Mouse (Mus musculus): Measurements from ENCODE around the gene Usp21. TPM values are rescaled to one million over a fixed set of nuclear protein-coding genes. Genes with fewer than 3 reads are reported as not detected.

Gene Usp21
- total RNA-seq, 1 experiment from 2014 or later, result 45.5 TPM

DNA sequence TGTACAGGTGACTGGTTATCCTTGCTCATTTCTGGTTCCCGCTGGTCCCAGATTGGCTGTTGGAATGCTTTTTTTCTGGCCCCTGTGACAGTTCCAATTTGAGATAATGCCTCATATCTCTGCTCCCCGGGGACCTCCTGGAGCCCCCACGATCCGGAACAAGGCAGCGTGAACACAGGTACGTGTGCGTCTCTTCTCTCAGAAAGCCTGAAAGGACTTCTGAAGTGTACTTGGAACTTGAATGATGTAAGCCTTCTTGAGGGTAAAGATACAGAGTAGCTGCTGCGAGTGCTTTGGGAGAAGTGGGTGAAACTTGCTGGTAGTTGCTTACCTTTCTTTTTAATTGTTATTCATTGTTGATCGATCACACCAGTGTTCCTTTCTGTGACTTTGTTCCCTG, 16.6 kb downstream of the Usp21 start:
- no peak for ATAC-seq (ENCODE audit: extremely low read depth, insufficient number of reproducible peaks, low FRiP score, poor library complexity, severe bottlenecking)

DNA sequence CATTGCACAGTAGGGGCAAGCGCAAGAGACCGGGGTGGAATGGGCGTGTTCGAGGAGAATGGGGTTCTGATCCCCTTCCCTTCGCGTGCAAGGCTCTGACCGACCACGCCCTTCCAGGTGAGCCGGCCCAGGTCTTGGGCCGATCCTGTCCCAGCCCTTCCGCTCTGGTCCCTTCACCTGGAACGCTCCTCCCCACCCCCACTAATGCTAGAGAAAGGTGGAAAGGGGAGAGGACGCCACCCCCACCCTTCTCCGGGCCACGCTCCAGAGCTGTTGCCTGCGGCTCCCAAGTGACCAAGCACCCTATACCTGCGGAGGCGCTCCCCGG, 17.3 kb downstream of the Usp21 start:
- peak; percentile 14; the same call in 1 of the 2 replicates for ATAC-seq (ENCODE audit: extremely low read depth, insufficient number of reproducible peaks, low FRiP score, poor library complexity, severe bottlenecking)

DNA sequence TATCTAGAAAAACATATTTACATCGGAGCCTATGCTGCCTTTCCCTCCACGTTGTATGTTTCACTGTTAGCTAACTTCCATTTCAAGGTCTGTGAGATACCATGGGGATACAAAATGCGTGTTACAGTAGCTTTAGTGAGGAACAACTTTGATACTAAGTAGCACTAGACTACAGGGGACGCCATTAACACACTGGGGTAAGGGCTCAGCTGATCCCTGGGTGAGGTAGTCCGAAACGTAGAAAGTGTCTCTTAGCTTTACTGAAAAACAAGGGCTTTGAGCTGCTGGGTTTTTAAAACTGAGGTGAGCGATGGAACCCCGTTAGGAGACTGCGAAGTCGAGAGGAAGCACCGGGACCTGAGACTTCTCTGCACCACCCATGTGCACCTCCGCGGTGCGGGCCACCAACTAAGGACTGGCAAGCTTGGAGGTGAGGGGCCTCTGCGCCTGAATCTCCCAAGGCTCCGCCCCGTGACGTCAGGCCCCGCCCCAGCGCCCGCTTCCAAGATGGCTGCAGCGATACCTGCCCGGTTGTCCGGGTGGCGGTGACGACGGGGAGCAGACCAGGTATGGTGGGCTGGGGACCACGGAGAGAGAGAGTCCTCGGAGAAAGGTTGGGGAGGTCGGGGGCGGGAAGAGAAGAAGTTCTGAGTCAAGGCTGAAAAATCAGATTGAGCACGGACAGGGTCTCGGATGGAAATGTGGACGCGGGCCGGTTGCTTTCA, 17.8 kb downstream of the Usp21 start, which contains the start of gene B4galt3:
Gene B4galt3, plus strand, starts transcription at position 481 of the 725 bp plus-strand sequence.
- ATAC-seq (ENCODE audit: extremely low read depth, insufficient number of reproducible peaks, low FRiP score, poor library complexity, severe bottlenecking), result peak; percentile 88

DNA sequence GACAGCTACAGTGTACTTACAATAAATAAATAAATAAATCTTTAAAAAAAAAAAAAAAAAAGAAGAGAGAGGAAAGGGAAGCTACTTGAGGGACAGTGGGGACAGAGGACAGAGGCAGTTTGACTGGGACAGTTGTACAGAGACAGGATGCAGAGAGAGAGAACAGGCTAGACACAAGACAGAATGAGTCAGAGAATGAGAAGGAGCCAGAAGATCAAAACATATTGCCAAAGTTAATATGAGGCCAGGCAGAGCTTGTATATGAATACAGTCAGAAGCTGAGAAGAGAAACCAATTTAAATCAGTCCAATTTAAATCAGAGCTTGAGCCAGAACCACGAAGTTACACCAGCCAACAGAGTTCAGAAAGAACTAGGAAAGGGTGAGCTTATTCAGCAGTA, 19.4 kb downstream of the Usp21 start:
- no peak for ATAC-seq (ENCODE audit: extremely low read depth, insufficient number of reproducible peaks, low FRiP score, poor library complexity, severe bottlenecking)

DNA sequence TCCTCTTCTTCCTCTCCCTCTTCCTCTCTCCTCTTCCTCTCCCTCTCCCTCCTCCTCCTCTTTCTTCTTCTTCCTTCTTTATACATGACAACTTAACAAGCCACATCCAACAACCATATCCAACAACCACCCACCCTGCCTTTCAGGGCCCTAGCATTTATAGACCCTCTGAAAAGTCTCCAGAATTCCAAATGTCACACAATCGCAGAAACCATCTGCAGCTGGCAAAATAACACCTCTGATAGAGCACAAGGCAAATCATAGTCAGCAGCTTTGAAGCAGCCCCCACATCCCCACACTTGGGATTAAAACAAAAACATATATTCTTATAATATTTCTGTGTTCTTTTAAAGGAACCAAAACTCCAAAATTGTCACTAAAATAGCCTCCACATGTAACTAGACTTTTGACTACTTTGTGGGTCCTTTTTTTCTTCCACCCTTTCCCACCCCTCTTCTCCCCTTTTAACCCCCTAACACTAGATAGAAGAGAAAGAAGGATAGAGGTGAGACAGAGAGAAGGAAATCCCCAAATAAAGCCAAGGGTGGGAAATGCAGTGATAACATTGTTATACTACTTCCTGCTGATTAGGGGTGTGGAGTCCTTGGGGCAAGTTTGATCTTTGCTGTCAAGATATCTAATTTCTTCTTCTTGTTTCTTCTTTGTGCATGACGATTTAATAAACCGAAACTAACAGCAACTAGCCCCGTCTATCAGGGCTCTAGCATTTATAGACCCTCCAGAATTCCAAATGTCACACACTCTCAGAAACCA, 21.6 kb downstream of the Usp21 start:
- no peak for ATAC-seq (ENCODE audit: extremely low read depth, insufficient number of reproducible peaks, low FRiP score, poor library complexity, severe bottlenecking)

DNA sequence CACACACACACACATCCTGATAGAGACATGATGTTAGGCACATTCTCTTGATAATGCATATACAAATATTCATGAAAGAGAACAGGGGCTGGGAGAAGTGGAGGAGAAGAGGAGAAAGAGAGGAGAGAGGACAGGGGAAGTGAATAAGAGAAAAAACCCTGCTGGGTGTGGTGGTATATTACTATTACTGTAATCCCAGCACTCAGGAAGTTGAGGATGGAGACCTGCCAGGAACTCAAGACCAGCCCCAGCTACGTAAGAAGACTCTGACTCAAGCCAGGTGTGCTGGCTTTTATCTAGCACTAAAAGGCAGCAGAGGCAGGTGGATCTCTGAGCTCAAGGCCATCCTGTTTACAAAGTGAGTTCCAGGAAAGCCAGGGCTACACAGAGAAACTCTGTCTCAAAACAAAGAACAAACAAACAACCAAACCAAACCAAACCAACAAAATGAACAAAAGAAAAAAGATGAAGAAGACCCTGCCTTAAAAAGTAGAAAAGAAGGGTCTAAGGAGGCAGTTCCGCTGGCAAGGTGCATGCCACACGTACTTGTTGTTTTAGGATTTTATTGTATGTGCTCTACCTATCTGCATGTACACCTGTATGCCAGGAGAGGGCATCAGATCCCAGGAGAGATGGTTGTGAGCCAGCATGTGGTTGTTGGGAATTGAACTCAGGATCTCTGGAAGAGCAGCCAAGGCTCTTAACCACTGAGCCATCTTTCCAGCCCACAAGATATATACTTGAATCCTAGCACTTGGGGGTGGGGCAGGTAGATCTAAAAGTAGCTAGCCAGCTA, 23.9 kb downstream of the Usp21 start:
- no peak for ATAC-seq (ENCODE audit: extremely low read depth, insufficient number of reproducible peaks, low FRiP score, poor library complexity, severe bottlenecking)

DNA sequence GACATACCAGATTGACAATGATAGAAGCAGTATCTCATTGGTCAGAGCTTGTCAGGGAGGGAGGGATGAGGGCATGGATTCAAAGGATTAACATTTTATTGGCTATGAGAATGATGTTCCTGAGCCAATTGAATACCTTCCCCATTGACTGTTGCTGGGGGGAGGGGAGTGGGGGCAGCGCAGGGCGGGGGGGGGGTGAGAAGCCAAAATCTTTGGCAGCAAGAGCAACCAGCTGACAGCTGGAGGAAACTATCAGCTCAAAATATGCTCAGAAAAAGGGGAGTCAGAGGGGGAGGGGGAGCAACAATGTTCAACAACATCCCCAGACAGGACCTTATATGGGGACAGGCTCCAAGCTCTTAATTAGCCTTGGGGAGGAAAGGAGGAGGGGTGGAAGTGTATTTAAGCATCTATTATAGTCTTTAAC, 24.6 kb downstream of the Usp21 start:
- no peak for ATAC-seq (ENCODE audit: extremely low read depth, insufficient number of reproducible peaks, low FRiP score, poor library complexity, severe bottlenecking)

DNA sequence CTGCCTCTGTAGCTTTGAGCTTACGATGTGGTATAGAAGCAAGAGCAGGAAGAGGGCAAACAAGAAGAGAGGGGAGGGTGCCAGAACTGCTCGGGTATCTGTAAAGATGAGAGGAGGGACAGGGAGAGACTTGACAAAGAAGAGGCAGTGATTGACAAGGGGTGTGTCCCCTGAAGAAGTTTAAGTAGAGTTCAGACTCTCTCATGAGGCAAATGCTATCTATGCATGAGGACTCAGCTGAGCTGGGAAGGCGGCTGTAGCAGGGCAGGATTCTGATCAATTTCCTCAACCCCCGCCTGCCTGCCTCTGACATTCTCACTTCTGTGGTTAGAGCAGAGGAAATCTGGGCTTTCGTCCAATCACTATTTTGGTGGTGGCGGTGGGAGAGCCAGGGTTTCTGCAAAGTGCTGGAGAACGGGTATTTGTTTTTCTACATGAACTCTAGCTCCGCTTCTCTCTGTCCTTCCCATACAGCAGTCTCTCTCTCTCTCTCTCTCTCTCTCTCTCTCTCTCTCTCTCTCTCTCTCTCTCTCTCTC, 25.1 kb downstream of the Usp21 start:
- peak; percentile 18; the same call in 1 of the 2 replicates for ATAC-seq (ENCODE audit: extremely low read depth, insufficient number of reproducible peaks, low FRiP score, poor library complexity, severe bottlenecking)

DNA sequence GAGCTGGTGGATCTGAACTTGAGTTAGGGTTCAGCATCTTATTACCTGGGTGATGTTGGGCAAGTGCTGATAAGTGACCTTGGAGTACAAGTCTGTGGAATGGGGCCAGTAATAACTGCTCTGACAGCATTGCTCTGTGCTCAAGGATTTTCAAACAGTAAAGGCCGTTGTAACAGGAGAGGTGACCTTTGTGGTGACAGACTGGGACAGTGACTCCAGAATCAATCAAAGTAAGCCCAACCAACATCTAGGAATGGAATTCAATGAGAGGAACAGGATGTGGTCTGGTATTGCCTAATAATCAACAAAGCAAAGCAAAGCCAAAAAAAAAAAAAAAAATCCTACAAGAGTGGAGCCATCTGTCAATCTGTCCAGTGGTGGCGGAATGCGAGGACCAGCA, 27.5 kb downstream of the Usp21 start:
- ATAC-seq (ENCODE audit: extremely low read depth, insufficient number of reproducible peaks, low FRiP score, poor library complexity, severe bottlenecking), result no peak

DNA sequence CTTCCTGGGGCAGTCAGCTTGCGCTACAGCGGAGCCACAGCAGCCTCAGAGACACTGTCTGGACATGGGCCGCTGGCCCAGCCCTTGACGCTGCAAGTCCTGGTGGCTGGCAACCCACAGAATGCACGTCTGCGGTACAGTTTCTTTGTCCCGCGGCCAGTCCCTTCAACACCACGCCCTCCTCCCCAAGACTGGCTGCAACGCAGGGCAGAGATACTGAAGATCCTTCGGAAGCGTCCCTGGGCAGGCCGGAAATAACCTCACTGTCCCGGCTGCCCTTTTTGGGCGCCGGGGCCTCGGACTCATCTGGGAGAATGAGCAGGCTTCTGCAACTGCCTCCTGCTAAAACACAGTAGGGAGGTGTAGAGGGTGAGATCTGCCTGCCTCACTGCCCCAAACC, 28.9 kb downstream of the Usp21 start:
- no peak for ATAC-seq (ENCODE audit: extremely low read depth, insufficient number of reproducible peaks, low FRiP score, poor library complexity, severe bottlenecking)

DNA sequence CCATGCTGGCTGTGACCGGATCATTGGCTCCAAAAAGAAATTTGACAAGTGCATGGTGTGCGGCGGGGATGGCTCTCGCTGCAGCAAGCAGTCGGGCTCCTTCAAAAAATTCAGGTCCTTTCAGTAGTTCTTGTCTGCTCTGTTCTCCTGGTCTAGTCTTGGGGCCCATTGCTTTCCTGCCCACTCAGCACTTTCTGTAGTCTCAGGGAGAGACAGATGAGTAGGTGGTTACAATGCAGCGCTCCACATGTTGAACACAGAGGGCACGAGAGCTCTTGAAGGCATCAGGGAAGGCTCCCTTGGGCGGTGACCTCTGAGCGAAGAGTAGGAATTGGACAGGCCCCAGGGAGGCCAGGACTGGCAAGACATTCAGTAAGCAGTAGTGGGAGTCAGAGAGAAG, 30.0 kb downstream of the Usp21 start:
- ATAC-seq (ENCODE audit: extremely low read depth, insufficient number of reproducible peaks, low FRiP score, poor library complexity, severe bottlenecking), result no peak

DNA sequence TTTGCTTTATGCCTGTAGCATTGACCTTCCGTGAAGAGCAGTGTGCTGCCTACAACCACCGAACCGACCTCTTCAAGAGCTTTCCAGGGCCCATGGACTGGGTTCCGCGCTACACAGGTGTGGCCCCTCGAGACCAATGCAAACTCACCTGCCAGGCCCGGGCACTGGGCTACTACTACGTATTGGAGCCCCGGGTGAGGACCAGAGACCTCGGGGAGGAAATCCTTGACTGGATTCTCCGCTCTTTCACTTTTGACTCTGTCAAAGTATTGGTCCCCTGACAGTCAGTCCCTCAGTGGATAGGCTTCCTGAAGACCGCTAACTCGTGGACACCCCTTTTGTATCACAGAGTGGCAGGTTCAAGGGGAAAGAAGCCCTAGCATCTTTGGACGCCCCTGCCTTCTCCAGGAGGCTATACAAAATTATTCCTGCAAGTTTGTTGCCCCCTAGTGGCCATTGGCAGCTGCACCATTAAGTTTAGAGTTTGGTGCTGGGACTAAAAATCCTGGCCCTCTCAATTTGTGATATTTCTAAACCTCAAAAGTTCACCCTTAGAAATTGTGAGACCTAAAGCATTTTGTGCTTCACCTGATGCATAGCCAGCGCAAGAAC, 30.7 kb downstream of the Usp21 start:
- peak; percentile 55 for ATAC-seq (ENCODE audit: extremely low read depth, insufficient number of reproducible peaks, low FRiP score, poor library complexity, severe bottlenecking)

DNA sequence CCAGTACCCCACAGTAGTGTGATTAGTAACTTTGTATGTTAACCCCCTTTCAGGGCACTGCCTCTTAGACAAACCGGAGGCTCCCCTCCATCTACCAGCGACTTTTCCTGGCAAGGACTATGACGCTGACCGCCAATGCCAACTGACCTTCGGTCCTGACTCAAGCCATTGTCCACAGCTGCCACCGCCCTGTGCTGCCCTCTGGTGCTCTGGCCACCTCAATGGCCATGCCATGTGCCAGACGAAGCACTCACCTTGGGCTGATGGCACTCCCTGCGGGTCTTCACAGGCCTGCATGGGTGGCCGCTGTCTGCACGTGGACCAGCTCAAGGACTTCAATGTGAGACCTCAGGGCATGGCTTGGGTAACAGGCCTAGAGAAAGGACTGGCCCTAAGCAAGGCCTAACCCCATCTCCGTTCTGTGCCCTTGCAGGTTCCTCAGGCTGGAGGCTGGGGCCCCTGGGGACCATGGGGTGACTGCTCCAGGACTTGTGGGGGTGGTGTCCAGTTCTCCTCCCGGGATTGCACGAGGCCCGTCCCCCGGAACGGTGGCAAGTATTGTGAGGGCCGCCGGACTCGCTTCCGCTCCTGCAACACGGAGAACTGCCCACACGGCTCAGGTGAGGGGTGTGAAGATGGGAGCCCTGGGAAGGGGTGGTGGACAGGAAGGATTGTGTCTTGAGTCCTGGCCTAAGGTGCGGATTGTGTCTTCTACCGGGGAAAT, 31.5 kb downstream of the Usp21 start:
- ATAC-seq (ENCODE audit: extremely low read depth, insufficient number of reproducible peaks, low FRiP score, poor library complexity, severe bottlenecking), result no peak

DNA sequence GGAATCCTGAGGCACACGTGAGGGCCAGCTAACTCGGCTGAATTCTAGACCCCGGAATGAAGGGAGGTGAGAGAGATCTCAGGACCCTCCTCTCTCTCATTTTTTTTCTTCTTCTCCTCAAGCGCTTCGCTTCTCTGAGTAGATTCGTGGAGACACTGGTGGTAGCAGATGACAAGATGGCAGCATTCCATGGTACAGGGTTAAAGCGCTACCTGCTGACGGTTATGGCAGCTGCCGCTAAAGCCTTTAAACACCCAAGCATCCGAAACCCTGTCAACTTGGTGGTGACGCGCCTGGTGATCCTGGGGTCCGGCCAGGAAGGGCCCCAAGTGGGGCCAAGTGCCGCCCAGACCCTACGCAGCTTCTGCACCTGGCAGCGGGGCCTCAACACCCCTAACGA, 35.4 kb downstream of the Usp21 start:
- ATAC-seq (ENCODE audit: extremely low read depth, insufficient number of reproducible peaks, low FRiP score, poor library complexity, severe bottlenecking), result no peak

DNA sequence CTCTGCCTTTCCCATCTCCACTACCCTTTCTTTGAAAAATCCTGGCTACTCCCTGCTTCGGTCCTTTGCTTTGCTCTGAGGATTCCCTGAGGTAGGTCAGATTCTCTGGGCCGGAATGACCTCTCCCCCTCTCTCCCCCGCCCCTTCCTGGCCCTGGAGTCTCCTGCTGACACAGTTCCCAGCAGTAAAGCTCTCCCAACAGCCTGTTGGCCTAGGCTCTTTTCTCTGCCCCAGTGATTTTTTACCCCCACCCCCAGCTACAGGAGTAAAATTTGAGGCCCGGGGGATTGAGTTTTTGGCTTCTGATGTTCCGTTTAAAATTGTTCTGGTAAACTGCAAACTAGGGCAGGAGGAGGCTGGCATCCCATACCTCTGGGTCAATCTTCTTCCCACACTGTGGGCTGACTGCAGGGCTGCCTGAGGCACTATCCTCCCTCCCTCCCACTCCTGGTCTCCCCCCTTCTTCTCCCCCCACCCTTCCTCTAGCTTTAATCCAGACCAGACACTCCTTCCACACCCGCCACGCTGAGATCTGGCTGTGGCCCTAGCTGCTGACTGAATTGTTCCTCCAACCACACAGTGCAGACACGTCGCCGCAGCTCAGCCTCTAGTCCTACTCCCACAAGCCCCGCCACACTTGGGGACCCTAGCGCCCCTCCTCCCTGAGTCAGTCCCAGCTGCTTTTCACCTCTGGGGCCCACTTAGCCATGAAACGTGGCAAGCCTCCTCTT, 36.0 kb downstream of the Usp21 start:
- ATAC-seq (ENCODE audit: extremely low read depth, insufficient number of reproducible peaks, low FRiP score, poor library complexity, severe bottlenecking), result no peak

DNA sequence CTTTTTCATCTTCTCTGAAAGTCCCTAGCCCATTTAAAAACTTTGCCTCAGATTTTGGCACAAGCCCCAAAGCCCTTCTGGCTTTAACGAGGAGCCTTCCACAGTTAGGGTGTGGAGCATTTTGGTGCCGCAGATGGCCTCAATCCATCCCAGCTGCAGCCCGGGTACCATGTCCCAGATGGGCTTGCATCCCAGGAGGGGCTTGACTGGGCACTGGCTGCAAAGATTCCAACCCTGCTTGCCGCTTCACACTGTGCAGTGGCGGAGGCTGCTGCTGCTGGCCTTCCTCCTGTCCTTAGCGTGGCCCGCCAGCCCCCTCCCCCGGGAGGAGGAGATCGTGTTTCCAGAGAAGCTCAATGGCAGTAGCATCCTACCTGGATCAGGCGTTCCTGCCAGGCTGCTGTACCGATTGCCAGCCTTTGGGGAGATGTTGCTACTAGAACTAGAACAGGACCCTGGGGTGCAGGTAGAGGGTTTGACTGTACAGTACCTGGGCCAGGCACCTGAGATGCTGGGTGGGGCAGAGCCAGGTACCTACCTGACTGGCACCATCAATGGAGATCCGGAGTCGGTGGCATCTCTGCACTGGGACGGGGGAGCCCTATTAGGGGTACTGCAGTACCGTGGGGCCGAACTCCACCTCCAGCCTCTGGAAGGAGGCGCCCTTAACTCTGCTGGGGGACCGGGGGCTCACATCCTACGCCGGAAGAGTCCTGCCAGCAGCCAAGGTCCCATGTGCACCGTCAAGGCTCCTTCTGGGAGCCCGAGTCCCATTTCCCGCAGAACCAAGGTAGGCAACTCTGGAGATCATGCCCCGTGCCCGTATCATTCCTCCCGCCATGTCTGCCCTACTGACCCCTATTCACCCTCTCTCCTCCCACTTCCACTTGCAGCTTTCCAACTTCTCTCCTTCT, 36.9 kb downstream of the Usp21 start, which contains the start of gene Ndufs2:
Gene Ndufs2, minus strand, starts transcription at position 709 of the 914 bp plus-strand sequence.
- ATAC-seq (ENCODE audit: extremely low read depth, insufficient number of reproducible peaks, low FRiP score, poor library complexity, severe bottlenecking), result no peak

Measured in neutrophil, adult 5-6 weeks (primary cell).